Mouse (Mus musculus): ENCODE data around the gene Ptprd.

DNA sequence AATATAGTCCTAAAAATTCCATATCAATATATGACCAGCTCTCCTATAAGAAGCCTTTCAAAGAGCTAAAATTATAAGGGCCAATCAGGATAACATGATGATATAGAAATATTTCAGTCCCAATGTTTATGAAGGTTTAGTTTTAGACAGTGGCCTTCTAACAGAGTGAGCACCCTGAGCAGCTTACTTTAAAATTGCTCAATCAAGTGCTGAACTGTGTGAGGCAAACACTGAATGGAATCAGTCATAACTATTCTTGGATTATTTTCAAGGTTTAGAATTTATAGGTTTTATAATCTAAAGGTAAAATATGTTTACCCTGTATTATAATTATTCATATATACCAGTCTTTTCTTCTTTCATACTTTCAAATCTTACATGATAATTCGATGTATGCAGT, 134.7 kb downstream of the Ptprd start:
- TF ChIP-seq POLR2A (IDR thresholded peaks at IDR 0.05; ENCODE audit: borderline replicate concordance, insufficient read depth, low read length) (no peak), CTCF (IDR thresholded peaks at IDR 0.05; ENCODE audit: borderline replicate concordance, insufficient read depth, low read depth, low read length) (no peak)
